Mouse (Mus musculus) MEL (cell line): ENCODE measurements around the gene Zdhhc13. TPM values are rescaled to one million over a fixed set of nuclear protein-coding genes. Genes with fewer than 3 reads are reported as not detected.

Experiments
- DNase-seq: peaks from one replicate; pipeline ENCODE4 v3.0.0; 2011; ENCODE audit warnings: low read depth, low spot score
- H3K27ac ChIP-seq: 2 replicates; pipeline ENCODE4 v1.5.1; 2012; ENCODE audit warnings: low read depth, mild to moderate bottlenecking, control low read depth, low read length, moderate library complexity; ENCODE audit not compliant: control insufficient read depth
- H3K27me3 ChIP-seq, 2 experiments: fragments of 150-350 bp in 1 of 2; sonication (generic) in 1 of 2; 2 replicates each; pipeline ENCODE4 v1.6.1; 2012; ENCODE audit warnings: low read length in 2 of 2, mild to moderate bottlenecking in 2 of 2, improper control_type of control experiment in 1 of 2, moderate library complexity in 1 of 2; ENCODE audit not compliant: insufficient read depth in 2 of 2, control insufficient read depth in 1 of 2
- H3K36me3 ChIP-seq, 2 experiments: 2 replicates each; pipeline ENCODE4 v1.6.1; 2012 to 2014; ENCODE audit warnings: low read length in 2 of 2, improper control_type of control experiment in 1 of 2, inconsistent platforms in 1 of 2, mild to moderate bottlenecking in 1 of 2; ENCODE audit not compliant: insufficient read depth in 2 of 2, control insufficient read depth in 1 of 2
- H3K4me1 ChIP-seq, 2 experiments: fragments of 150-350 bp in 1 of 2; sonication (generic) in 1 of 2; 2 replicates each; pipeline ENCODE4 v1.6.1; 2012; ENCODE audit warnings: low read length in 2 of 2, improper control_type of control experiment in 1 of 2, mild to moderate bottlenecking in 1 of 2; ENCODE audit not compliant: insufficient read depth in 2 of 2, control insufficient read depth in 1 of 2
- H3K4me3 ChIP-seq, 2 experiments: fragments of 150-350 bp in 1 of 2; sonication (generic) in 1 of 2; 2 replicates each; pipeline ENCODE4 v1.5.1; 2012; ENCODE audit warnings: low read depth in 2 of 2, low read length in 2 of 2, mild to moderate bottlenecking in 2 of 2, moderate library complexity in 2 of 2, control low read depth in 1 of 2, improper control_type of control experiment in 1 of 2; ENCODE audit not compliant: control insufficient read depth in 1 of 2, insufficient read depth in 1 of 2
- H3K79me2 ChIP-seq: 2 replicates; pipeline ENCODE4 v1.6.1; 2012; ENCODE audit warnings: mild to moderate bottlenecking, low read length, moderate library complexity; ENCODE audit not compliant: control insufficient read depth, poor library complexity, insufficient read depth
- H3K9ac ChIP-seq: 2 replicates; pipeline ENCODE4 v1.6.1; 2012; ENCODE audit warnings: low read depth, mild to moderate bottlenecking, control low read depth, low read length, moderate library complexity; ENCODE audit not compliant: control insufficient read depth, poor library complexity, severe bottlenecking
- H3K9me3 ChIP-seq: fragments of 150-350 bp; sonication (generic); replicated peaks from 2 replicates; pipeline ENCODE4 v1.6.1; 2012; ENCODE audit warnings: mild to moderate bottlenecking, low read length, improper control_type of control experiment, moderate library complexity; ENCODE audit not compliant: insufficient read depth
- EP300 ChIP-seq, 2 experiments: IDR thresholded peaks; 2 replicates each; pipeline ENCODE4 v1.6.1; 2011; ENCODE audit warnings: improper control_type of control experiment in 2 of 2, low read length in 2 of 2, low read depth in 1 of 2, mild to moderate bottlenecking in 1 of 2
- KAT2A ChIP-seq: conservative IDR thresholded peaks from 2 replicates; pipeline ENCODE4 v1.6.1; 2012; ENCODE audit warnings: low read depth, low read length, improper control_type of control experiment, inconsistent platforms
- MAFK ChIP-seq: IDR thresholded peaks from 2 replicates; pipeline ENCODE4 v1.6.1; 2011; ENCODE audit warnings: low read depth, mild to moderate bottlenecking, low read length, improper control_type of control experiment, borderline replicate concordance
- MEF2A ChIP-seq: IDR thresholded peaks from 2 replicates; pipeline ENCODE4 v1.6.1; 2014; ENCODE audit warnings: low read depth, mild to moderate bottlenecking, inconsistent platforms, low read length, improper control_type of control experiment; ENCODE audit not compliant: poor library complexity, insufficient replicate concordance, severe bottlenecking; ENCODE audit errors: extremely low read depth
- MXI1 ChIP-seq: IDR thresholded peaks from 2 replicates; pipeline ENCODE4 v1.6.1; 2011; ENCODE audit warnings: mild to moderate bottlenecking, low read depth, low read length, improper control_type of control experiment
- MYB ChIP-seq: IDR thresholded peaks from 2 replicates; pipeline ENCODE4 v1.6.1; 2011; ENCODE audit warnings: mild to moderate bottlenecking, low read depth, low read length, improper control_type of control experiment
- NRF1 ChIP-seq: IDR thresholded peaks from 2 replicates; pipeline ENCODE4 v1.6.1; 2014; ENCODE audit warnings: low read depth, mild to moderate bottlenecking, inconsistent platforms, low read length, improper control_type of control experiment, moderate library complexity; ENCODE audit not compliant: poor library complexity, insufficient read depth, severe bottlenecking
- POLR2AphosphoS2 ChIP-seq: IDR thresholded peaks from 2 replicates; pipeline ENCODE4 v1.6.1; 2011; ENCODE audit warnings: low read length, improper control_type of control experiment
- SMC3 ChIP-seq: IDR thresholded peaks from 2 replicates; pipeline ENCODE4 v1.6.1; 2011; ENCODE audit warnings: low read depth, low read length, improper control_type of control experiment
- TBP ChIP-seq: IDR thresholded peaks from 2 replicates; pipeline ENCODE4 v1.8.0; 2011; ENCODE audit warnings: low read depth, low read length, improper control_type of control experiment
- ZC3H11A ChIP-seq: IDR thresholded peaks from 2 replicates; pipeline ENCODE4 v1.6.1; 2012; ENCODE audit warnings: low read depth, mild to moderate bottlenecking, inconsistent platforms, low read length, improper control_type of control experiment
- polyA plus RNA-seq, 2 experiments: library from polyadenylated mRNA; stranded (reverse) in 1 of 2; unstranded in 1 of 2; fragments of >175 nt in 1 of 2; fragments of >200 nt in 1 of 2; gene quantifications; 2 replicates each; pipeline versions ENCODE4 v1.2.1 to v1.2.4; 2012; ENCODE audit warnings: low replicate concordance in 2 of 2, low read depth in 1 of 2; ENCODE audit not compliant: insufficient read length in 2 of 2, insufficient read depth in 1 of 2, missing spikeins in 1 of 2
- total RNA-seq: library from RNA; depleted of rRNA; stranded (reverse); fragments of 300-350 nt; gene quantifications from 2 replicates; pipeline ENCODE4 v1.2.3, GENCODE M21; 2012

Zdhhc13 gene
- total and polyA plus RNA-seq, 3 experiments: 32.8 to 46.1 TPM; not detected in 1

- Histone ChIP-seq H3K4me1 (no peaks in the 10 kb centered on the region; a peak in 1 of 4 replicates), H3K27ac (no peak overlapping the region), H3K4me3 (no peak overlapping the region), H3K27me3 (peaks cover 0 to 3% of the 10 kb centered on the region in 2 experiments; a peak in 1 of 4 replicates), H3K79me2 (no peaks in the 10 kb centered on the region), H3K36me3 (peaks cover 0 to 5% of the 10 kb centered on the region in 2 experiments; a peak in 1 of 4 replicates), H3K9me3 (no peaks in the 10 kb centered on the region), H3K9ac (no peak overlapping the region)
- DNase-seq: peak; percentile 47
- no peak for TF ChIP-seq ZC3H11A
- TF ChIP-seq NRF1: no peak
These were observed 10.9 kb upstream of the Zdhhc13 start for GRCm38 (mm10) chr7:48777721-48778504.

GRCm38 (mm10) chr7:48779110-48779509 is 9.7 kb upstream of the Zdhhc13 start:
- no peaks in the 10 kb centered on the region for H3K27me3 ChIP-seq
- H3K4me1 ChIP-seq: no peaks in the 10 kb centered on the region; a peak in 1 of 4 replicates
- no peak for DNase-seq
- no peaks in the 10 kb centered on the region for H3K79me2 ChIP-seq
- peaks cover 0 to 5% of the 10 kb centered on the region in 2 experiments; a peak in 1 of 4 replicates for H3K36me3 ChIP-seq
- no peaks in the 10 kb centered on the region for H3K9me3 ChIP-seq
- no peak overlapping the region for H3K27ac ChIP-seq
- no peak overlapping the region for H3K4me3 ChIP-seq
- no peak overlapping the region for H3K9ac ChIP-seq
- TF ChIP-seq SMC3 (no peak), POLR2AphosphoS2 (no peak)

GRCm38 (mm10) chr7:48782432-48782831 is 6.4 kb upstream of the Zdhhc13 start:
- no peak for DNase-seq
- no peak for TF ChIP-seq KAT2A
- no peak for TF ChIP-seq MAFK
- no peak for TF ChIP-seq MEF2A
- no peak for TF ChIP-seq POLR2AphosphoS2
- TF ChIP-seq TBP: no peak
- TF ChIP-seq MYB: no peak
- no peak for TF ChIP-seq EP300 (IDR thresholded peaks at IDR 0.05; ENCODE audit: low read depth in 1 of 2, low read length in 2 of 2)
- TF ChIP-seq MXI1: no peak
- TF ChIP-seq, all 39 proteins: peak for 0
- H3K27me3 ChIP-seq: no peaks in the 10 kb centered on the region
- no peak overlapping the region for H3K27ac ChIP-seq
- H3K4me3 ChIP-seq: no peak overlapping the region
- H3K9me3 ChIP-seq: no peaks in the 10 kb centered on the region
- no peak overlapping the region for H3K9ac ChIP-seq
- peaks cover 0 to 5% of the 10 kb centered on the region in 2 experiments; a peak in 1 of 4 replicates for H3K36me3 ChIP-seq
- H3K4me1 ChIP-seq: no peaks in the 10 kb centered on the region
- no peaks in the 10 kb centered on the region for H3K79me2 ChIP-seq
